Mouse (Mus musculus) lung, adult 2 months (tissue): Measurements from ENCODE around the gene Gm20696.

ENCODE experiments used
- CTCF ChIP-seq: fragments of 200-500 bp; IDR thresholded peaks from 2 replicates; pipeline ENCODE4 v1.5.1; 2011; ENCODE audit warnings: mild to moderate bottlenecking, low read length, control low read depth; ENCODE audit not compliant: insufficient read depth
- POLR2A ChIP-seq: fragments of 200-500 bp; IDR thresholded peaks from 2 replicates; pipeline ENCODE4 v1.6.1; 2011; ENCODE audit warnings: low read depth, mild to moderate bottlenecking, control low read depth, low read length, borderline replicate concordance; ENCODE audit errors: extremely low read depth

DNA sequence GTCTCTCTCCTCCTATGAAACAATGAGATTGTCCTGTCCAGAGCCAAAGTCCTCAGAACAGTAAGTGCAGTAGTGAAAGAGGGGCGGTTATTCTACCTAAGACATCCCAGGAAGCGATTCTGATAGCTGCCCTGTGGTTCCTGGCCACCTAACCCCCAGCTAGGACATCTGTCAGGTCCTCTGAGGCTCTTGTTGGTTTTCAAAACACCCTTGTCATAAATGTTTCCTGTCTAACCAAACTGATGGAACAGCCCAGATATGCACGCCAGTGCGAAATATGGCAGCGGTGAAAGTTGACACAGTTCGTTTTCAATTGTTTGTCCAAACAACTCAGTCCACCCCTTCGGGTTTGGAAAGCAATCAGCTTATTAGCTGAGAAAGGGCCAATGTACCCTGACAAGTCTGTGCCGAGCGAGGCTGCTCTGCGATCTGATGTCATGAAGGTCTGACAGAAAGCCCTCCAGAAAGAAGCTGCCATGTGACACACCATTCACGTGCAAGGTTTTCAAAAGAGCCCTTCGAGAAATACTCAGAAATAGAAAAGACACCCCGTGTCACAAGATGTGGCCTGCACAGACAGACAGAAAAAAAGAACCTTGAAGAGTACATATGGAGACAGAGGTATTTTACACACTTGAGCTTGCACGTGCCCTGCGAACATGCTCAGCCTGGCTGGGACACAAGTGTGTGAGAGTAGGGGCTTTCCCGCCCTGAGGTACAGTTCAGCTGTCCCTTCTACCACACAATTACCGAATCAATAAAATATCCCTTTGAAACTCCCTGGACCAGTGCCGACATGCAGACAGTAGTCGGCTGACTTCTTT, 291.9 kb downstream of the Gm20696 start:
- TF ChIP-seq CTCF (no peak), POLR2A (no peak)
